Mouse (Mus musculus) limb, embryonic 13.5 days (tissue): ENCODE measurements around the gene Mtrf1. TPM values are rescaled to one million over a fixed set of nuclear protein-coding genes. Genes with fewer than 3 reads are reported as not detected.
A peak's percentile ranks its signal among the peaks of the same experiment; 100 is the strongest.
"Not testable (repeated sequence)": the region's sequence is repeated elsewhere in the genome, so short reads cannot be mapped to it uniquely, and the experiment has no call there.

Experiments
- ATAC-seq: fragments of 200-750 bp; cut with Nextera tagmentation; 2 replicates; pipeline ENCODE4 v1.8.0; 2017; ENCODE audit warnings: low read depth, moderate number of reproducible peaks, moderate TSS enrichment; ENCODE audit not compliant: low FRiP score
- H3K27ac ChIP-seq: fragments of 300-500 bp; sonication (generic); 2 replicates; pipeline ENCODE4 v1.5.1; 2015; ENCODE audit warnings: inconsistent platforms, mild to moderate bottlenecking, moderate library complexity
- H3K27me3 ChIP-seq: fragments of 300-500 bp; sonication (generic); 2 replicates; pipeline ENCODE4 v1.6.1; 2015; ENCODE audit warnings: mild to moderate bottlenecking, inconsistent platforms
- H3K36me3 ChIP-seq: fragments of 300-500 bp; sonication (generic); 2 replicates; pipeline ENCODE4 v1.6.1; 2015; ENCODE audit warnings: inconsistent platforms, mild to moderate bottlenecking, moderate library complexity
- H3K4me1 ChIP-seq: fragments of 300-500 bp; sonication (generic); 2 replicates; pipeline ENCODE4 v1.6.1; 2015; ENCODE audit warnings: inconsistent platforms
- H3K4me2 ChIP-seq: fragments of 300-500 bp; sonication (generic); replicated peaks from 2 replicates; pipeline ENCODE4 v1.6.1; 2015; ENCODE audit warnings: inconsistent platforms, mild to moderate bottlenecking, moderate library complexity
- H3K4me3 ChIP-seq: fragments of 300-500 bp; sonication (generic); 2 replicates; pipeline ENCODE4 v1.5.1; 2015; ENCODE audit warnings: moderate library complexity, mild to moderate bottlenecking, inconsistent platforms
- H3K9ac ChIP-seq: fragments of 300-500 bp; sonication (generic); 2 replicates; pipeline ENCODE4 v1.6.1; 2015; ENCODE audit warnings: mild to moderate bottlenecking, inconsistent platforms
- H3K9me3 ChIP-seq: fragments of 300-500 bp; sonication (generic); 2 replicates; pipeline ENCODE4 v1.6.1; 2016; ENCODE audit warnings: inconsistent platforms
- WGBS: fragments of 180-500 bp; shearing (Covaris S2); methylation state at CpG from one replicate; pipeline ENCODE4 v1.1.7; 2015; 5-methylcytosine and 5-hydroxymethylcytosine counted together
- polyA plus RNA-seq: library from polyadenylated mRNA; unstranded; fragments of >200 nt; fragmentation: Nextera tagmentation; extraction: Ambion mirVana; gene quantifications from 2 replicates; pipeline ENCODE4 v1.2.1, GENCODE M21; 2015

Mtrf1 gene
- polyA plus RNA-seq, 1 experiment from 2014 or later, result 10.3 TPM

- H3K27ac ChIP-seq, result no peak overlapping the region
- WGBS, result 75% methylated on average over 2 of the region's 2 CpGs
These were observed 13.1 kb downstream of the Mtrf1 start for GRCm38 (mm10) chr14:79410662-79411061.

DNA sequence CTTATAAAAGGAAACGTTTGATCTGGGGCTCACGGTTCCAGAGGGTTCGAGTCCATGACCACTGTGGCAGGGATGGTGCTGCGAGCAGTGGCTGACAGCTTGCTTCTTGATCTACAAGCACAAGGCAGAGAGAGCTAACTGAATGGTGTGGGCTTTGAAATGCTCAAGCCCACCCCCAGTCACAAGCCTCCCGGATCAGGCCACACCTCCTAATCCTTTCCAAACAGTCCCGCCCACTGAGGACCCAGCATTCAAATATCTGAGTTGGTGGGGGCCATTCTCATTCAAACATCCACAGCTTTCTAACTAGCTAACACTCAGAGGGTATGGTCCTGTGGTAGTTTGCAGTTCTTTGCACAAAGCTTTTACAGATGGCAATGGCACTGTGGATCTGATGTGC is 15.5 kb downstream of the Mtrf1 start:
- H3K9ac ChIP-seq, result no peak overlapping the region
- no peaks in the 10 kb centered on the region for H3K9me3 ChIP-seq
- no peak overlapping the region for H3K4me2 ChIP-seq
- 82% methylated on average over 6 of the region's 6 CpGs for WGBS
- ATAC-seq, result no peak
- H3K4me1 ChIP-seq, result no peaks in the 10 kb centered on the region
- H3K27ac ChIP-seq, result no peak overlapping the region
- H3K36me3 ChIP-seq, result peaks cover 37% of the 10 kb centered on the region
- H3K4me3 ChIP-seq, result no peak overlapping the region
- H3K27me3 ChIP-seq, result no peaks in the 10 kb centered on the region

More at GRCm38 (mm10) chr14:79410662-79411061, 13.1 kb downstream of the Mtrf1 start:
- no peak for ATAC-seq
- H3K4me3 ChIP-seq, result no peak overlapping the region
- H3K9ac ChIP-seq, result no peak overlapping the region
- H3K36me3 ChIP-seq, result peaks cover 34% of the 10 kb centered on the region
- H3K4me1 ChIP-seq, result no peaks in the 10 kb centered on the region
- no peaks in the 10 kb centered on the region for H3K9me3 ChIP-seq
- H3K27me3 ChIP-seq, result no peaks in the 10 kb centered on the region
- no peak overlapping the region for H3K4me2 ChIP-seq

DNA sequence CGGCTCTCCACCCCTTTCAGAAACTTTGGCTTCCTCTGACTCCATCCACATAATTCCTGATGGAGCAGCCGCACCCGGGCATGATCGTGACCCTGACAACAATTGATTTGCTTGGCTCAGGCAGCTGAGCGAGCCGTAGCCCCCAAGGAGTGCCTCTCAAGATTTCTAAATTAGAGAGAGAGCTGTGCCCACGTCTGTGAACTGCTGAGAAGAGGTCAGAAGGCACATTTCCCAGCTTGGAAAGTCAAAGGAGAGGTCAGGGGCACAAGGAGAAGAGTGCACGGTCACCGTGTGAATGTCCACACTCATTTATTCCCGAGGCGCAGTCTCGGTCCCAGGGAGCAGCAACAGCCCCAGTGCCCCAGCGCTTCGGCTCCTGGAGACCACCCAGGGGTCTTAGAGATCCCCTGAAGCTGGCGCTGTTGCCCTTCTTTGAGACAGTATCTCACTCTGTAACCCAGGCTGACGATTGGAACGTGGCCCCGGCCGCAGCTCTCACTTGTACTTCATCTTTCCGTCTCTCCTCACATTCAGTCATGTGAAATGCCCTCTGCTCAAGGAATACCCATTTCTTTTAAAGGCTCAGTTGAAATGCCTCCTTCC is 22.6 kb downstream of the Mtrf1 start:
- no peak overlapping the region for H3K27ac ChIP-seq
- no peaks in the 10 kb centered on the region for H3K4me1 ChIP-seq
- no peak for ATAC-seq
- peaks cover 24% of the 10 kb centered on the region for H3K36me3 ChIP-seq
- no peaks in the 10 kb centered on the region for H3K9me3 ChIP-seq
- H3K4me3 ChIP-seq, result no peak overlapping the region
- 71% methylated on average over 20 of the region's 20 CpGs for WGBS
- no peaks in the 10 kb centered on the region for H3K27me3 ChIP-seq
- H3K4me2 ChIP-seq, result no peak overlapping the region
- H3K9ac ChIP-seq, result no peak overlapping the region

- Histone ChIP-seq H3K27me3 (no peaks in the 10 kb centered on the region), H3K27ac (peak within 1 kb of the TSS; percentile 74; the same call in 1 of the 2 replicates), H3K9me3 (peaks cover 14% of the 10 kb centered on the region), H3K4me3 (peak within 1 kb of the TSS; percentile 53), H3K4me2 (peak within 1 kb of the TSS; percentile 58), H3K4me1 (no peaks in the 10 kb centered on the region), H3K36me3 (peaks cover 16% of the 10 kb centered on the region), H3K9ac (peak within 1 kb of the TSS; percentile 73)
- peak; percentile 98 for ATAC-seq
- WGBS, result under 1% methylated on average over 43 of the region's 44 CpGs
These were observed 28.6 kb downstream of the Mtrf1 start, which contains the start of gene Kbtbd7 for GRCm38 (mm10) chr14:79425979-79426729. Gene Kbtbd7, plus strand, starts transcription at chr14:79426511.

DNA sequence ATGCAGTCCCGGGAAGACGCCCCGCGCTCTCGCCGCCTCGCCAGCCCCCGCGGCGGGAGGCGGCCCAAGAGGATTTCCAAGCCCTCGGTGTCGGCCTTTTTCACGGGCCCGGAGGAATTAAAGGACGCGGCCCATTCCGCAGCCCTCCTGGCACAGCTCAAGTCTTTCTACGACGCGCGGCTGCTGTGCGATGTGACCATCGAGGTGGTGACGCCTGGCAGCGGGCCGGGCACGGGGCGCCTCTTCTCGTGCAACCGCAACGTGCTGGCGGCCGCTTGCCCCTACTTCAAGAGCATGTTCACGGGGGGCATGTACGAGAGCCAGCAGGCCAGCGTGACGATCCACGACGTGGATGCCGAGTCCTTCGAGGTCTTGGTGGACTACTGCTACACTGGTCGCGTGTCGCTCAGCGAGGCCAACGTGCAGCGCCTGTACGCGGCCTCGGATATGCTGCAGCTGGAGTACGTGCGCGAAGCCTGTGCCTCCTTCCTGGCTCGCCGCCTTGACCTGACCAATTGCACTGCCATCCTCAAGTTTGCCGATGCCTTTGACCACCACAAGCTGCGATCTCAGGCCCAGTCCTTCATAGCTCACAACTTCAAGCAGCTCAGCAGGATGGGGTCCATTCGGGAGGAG is 29.3 kb downstream of the Mtrf1 start:
- Histone ChIP-seq H3K27ac (peak overlapping the region; percentile 74; the same call in 1 of the 2 replicates), H3K36me3 (peaks cover 20% of the 10 kb centered on the region), H3K4me2 (peak overlapping the region; percentile 58), H3K9me3 (peaks cover 18% of the 10 kb centered on the region), H3K4me3 (peak overlapping the region; percentile 53), H3K9ac (peak overlapping the region; percentile 73)
- H3K27me3 ChIP-seq, H3K4me1 ChIP-seq: not testable (repeated sequence)
- peak; percentile 55 for ATAC-seq
- 46% methylated on average over 10 of the region's 59 CpGs for WGBS

DNA sequence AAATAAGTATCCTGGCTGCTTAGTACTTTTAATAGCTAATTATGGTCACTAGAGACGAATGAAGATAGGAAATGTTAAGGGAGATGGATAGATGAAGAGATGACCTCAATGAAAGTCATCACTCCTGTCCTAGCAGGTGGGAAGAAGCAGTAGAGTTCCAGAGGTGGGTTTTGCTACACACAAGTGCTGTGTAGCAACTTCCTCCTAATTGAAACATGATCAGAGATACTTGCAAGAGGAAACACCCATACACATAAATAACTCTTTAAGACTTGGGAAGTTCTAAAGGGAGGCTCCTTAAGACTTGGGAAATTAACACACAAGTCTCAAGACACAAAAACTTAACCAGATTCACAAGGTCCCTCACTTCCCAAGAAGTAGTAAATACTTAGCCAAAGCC is 36.5 kb downstream of the Mtrf1 start:
- Histone ChIP-seq H3K4me2 (no peak overlapping the region), H3K4me3 (no peak overlapping the region), H3K27me3 (no peaks in the 10 kb centered on the region), H3K4me1 (no peaks in the 10 kb centered on the region), H3K27ac (no peak overlapping the region), H3K9ac (no peak overlapping the region), H3K36me3 (peaks cover 5% of the 10 kb centered on the region), H3K9me3 (peaks cover 9% of the 10 kb centered on the region; the same call in 1 of the 2 replicates)
- ATAC-seq, result no peak
- WGBS, result 78% methylated on average over 1 of the region's 1 CpGs

DNA sequence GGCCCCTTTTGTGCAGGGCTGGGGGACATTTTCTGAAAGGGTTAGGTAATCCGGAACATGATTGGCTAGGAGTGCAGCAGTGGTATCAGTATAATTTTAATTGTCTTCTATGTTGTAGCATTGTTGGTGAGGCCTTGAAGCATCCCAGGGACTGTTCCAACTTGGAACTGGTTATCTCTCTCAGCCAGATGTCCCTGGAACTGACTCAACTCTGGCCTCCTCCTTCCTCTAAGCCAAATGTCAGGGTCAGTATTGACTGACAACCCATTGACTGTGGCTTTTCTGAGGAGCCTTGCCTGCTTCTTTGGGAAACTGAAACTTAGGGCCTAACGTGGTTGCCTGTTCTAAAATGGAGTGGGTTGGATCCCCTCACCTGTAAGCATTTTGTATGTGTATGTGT is 43.1 kb downstream of the Mtrf1 start:
- Histone ChIP-seq H3K36me3 (no peaks in the 10 kb centered on the region), H3K27ac (no peak overlapping the region), H3K4me2 (no peak overlapping the region), H3K4me1 (no peaks in the 10 kb centered on the region), H3K9me3 (no peaks in the 10 kb centered on the region), H3K9ac (no peak overlapping the region), H3K27me3 (no peaks in the 10 kb centered on the region), H3K4me3 (no peak overlapping the region)
- WGBS, result 89% methylated on average over 2 of the region's 2 CpGs
- ATAC-seq, result no peak

DNA sequence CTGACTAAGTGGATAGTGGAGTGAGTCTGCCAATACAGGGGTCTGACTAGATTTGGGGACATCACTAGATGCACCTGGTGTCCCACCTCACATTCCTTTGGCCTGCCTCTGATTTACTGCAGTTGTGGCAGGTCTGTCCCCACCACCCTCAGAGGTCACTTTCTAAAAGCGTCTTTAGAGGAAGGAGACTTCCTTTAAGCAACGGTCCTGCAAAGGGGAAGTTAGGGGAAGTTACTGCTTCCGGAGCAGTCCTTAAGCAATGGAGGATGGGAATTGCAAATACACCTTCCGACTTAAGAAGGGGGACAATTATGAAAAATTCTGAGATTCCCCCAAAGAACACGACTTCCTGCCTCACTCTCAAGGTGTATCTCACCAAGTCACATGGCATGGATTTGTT is 43.9 kb downstream of the Mtrf1 start:
- no peak for ATAC-seq
- H3K9ac ChIP-seq, result no peak overlapping the region
- H3K27ac ChIP-seq, result no peak overlapping the region
- H3K36me3 ChIP-seq, result no peaks in the 10 kb centered on the region
- 79% methylated on average over 5 of the region's 5 CpGs for WGBS
- H3K9me3 ChIP-seq, result no peaks in the 10 kb centered on the region
- no peaks in the 10 kb centered on the region for H3K4me1 ChIP-seq
- H3K4me2 ChIP-seq, result no peak overlapping the region
- H3K4me3 ChIP-seq, result no peak overlapping the region
- H3K27me3 ChIP-seq, result no peaks in the 10 kb centered on the region

GRCm38 (mm10) chr14:79444601-79445000 is 47.0 kb downstream of the Mtrf1 start:
- no peak overlapping the region for H3K9ac ChIP-seq
- no peaks in the 10 kb centered on the region for H3K27me3 ChIP-seq
- H3K27ac ChIP-seq, result no peak overlapping the region
- H3K4me3 ChIP-seq, result no peak overlapping the region
- H3K36me3 ChIP-seq, result no peaks in the 10 kb centered on the region
- no peaks in the 10 kb centered on the region for H3K9me3 ChIP-seq
- no peaks in the 10 kb centered on the region for H3K4me1 ChIP-seq
- 88% methylated on average over 9 of the region's 9 CpGs for WGBS
- no peak for ATAC-seq
- no peak overlapping the region for H3K4me2 ChIP-seq

DNA sequence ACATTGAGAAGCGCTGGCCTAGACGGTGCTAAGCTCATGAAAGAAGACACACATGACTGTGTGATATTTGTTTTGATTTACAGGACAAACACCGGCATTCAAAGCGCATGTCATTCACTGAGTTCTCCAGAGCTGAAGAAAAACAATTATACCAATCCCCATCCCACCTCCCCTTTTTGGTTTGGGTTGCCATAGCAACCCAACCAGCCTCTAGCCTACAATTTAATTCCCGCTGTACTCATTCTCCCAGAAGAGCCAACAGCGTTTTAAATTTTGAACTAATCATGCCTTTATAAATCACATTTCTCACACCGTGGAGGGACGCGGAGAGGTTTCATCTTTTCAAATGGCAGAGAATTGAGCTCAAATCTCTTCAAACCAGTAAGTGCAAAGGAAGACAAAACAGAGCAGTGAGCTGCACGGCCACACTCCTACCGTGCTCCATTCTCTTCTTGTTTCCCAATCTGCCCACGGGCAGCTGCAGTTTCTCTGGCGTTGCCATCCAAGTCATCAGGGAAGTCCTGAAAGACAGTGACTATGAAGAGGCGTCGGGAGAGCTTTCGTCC is 47.6 kb downstream of the Mtrf1 start:
- ATAC-seq, result no peak
- Histone ChIP-seq H3K9me3 (no peaks in the 10 kb centered on the region), H3K4me3 (no peak overlapping the region), H3K36me3 (no peaks in the 10 kb centered on the region), H3K9ac (no peak overlapping the region), H3K27me3 (no peaks in the 10 kb centered on the region), H3K4me1 (no peaks in the 10 kb centered on the region), H3K27ac (no peak overlapping the region), H3K4me2 (no peak overlapping the region)
- 72% methylated on average over 16 of the region's 16 CpGs for WGBS

DNA sequence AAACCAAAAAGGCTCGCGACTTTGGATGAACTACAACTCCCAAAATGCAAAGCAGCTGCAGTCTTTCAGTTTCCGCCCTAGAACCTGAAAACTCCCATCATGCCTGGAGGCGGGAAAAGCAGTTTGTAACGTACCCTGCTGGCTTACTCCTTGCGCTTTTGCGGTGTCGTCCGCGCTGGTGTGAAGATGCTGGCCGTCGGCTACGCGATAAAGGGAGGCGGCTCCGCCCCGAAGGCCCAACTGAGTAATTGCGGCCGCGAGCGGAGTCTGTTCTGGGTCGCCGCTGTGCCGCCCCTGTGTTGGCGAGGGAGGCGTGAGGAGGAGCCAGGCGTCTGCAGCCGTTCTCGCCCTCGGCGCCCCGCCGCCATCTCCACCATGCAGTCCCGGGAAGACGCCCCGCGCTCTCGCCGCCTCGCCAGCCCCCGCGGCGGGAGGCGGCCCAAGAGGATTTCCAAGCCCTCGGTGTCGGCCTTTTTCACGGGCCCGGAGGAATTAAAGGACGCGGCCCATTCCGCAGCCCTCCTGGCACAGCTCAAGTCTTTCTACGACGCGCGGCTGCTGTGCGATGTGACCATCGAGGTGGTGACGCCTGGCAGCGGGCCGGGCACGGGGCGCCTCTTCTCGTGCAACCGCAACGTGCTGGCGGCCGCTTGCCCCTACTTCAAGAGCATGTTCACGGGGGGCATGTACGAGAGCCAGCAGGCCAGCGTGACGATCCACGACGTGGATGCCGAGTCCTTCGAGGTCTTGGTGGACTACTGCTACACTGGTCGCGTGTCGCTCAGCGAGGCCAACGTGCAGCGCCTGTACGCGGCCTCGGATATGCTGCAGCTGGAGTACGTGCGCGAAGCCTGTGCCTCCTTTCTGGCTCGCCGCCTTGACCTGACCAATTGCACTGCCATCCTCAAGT is 54.4 kb downstream of the Mtrf1 start, which contains the start of gene Kbtbd6:
TSS of gene Kbtbd6 (plus strand) at position 155 of the 910 bp plus-strand sequence.
- Histone ChIP-seq H3K9me3 (peaks cover 12% of the 10 kb centered on the region), H3K4me2 (peak within 1 kb of the TSS; percentile 69), H3K9ac (peak within 1 kb of the TSS; percentile 62; the same call in 1 of the 2 replicates), H3K4me3 (peak within 1 kb of the TSS; percentile 59)
- not testable (repeated sequence) for H3K4me1 ChIP-seq, H3K27ac ChIP-seq, H3K27me3 ChIP-seq, H3K36me3 ChIP-seq
- ATAC-seq, result peak; percentile 90
- WGBS, result 17% methylated on average over 49 of the region's 89 CpGs
